Mouse (Mus musculus) telencephalon, adult 2 months (tissue): ENCODE measurements around the gene Dcaf7.
A peak's percentile ranks its signal among the peaks of the same experiment; 100 is the strongest.
"Not testable (repeated sequence)": the region's sequence is repeated elsewhere in the genome, so short reads cannot be mapped to it uniquely, and the experiment has no call there.

Experiments used
- DNase-seq: peaks from one replicate; pipeline ENCODE4 v3.0.0-alpha.2; 2011; ENCODE audit warnings: low read depth, low spot score

Gene Dcaf7

DNA sequence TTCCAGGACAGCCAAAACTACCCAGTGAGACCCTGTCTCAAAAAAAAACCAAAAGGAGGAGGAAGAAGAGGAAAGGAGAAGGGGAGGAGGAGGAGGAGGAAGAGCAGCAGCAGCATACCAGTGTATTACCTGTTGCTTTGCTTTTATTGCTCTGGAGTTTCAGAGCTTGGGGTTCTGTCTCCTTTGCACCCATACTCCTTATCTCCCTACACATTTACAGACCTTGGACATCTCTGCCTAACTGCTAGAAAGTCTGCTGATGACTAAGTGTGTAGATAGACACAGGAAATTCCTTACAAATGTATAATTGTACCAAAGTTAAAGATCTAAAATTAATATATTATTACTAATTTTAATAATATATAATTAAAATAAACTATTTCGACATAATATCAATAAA, 8.6 kb downstream of the Dcaf7 start:
- DNase-seq = no peak

DNA sequence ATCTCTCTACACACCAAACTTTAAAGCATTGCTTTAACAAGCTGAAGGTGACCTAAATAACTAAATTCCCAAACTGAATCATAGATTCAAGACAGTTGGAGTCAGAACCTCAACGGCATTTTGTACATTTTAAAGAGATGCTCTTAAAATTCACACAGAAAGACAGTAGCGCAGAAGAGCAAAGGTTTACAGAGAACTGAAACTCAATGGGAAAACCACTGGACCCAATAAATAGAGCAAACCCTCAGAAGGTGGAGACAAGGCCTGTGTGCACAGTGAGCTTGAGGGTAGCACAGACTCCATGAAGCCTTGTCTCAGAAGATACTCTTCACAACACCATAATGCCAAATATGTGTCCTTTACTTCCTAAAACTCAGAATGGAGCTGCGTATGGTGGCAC, 9.1 kb downstream of the Dcaf7 start:
- no peak for DNase-seq

DNA sequence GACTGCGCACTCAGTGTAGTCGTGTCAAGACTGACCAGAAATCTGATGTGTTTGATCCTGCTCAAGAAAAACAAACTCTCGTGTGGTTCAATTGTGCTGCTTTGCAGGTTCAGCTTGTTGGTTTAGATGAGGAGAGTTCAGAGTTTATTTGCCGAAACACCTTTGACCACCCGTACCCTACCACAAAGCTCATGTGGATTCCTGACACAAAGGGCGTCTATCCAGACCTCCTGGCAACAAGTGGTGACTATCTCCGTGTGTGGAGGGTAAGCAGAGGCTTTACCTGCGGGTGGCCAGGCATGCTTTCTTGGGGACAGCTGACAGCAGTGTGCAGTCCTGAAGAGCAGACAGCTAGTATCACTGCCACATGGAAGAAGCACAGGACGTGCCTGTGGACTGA, 9.9 kb downstream of the Dcaf7 start:
- DNase-seq = no peak

DNA sequence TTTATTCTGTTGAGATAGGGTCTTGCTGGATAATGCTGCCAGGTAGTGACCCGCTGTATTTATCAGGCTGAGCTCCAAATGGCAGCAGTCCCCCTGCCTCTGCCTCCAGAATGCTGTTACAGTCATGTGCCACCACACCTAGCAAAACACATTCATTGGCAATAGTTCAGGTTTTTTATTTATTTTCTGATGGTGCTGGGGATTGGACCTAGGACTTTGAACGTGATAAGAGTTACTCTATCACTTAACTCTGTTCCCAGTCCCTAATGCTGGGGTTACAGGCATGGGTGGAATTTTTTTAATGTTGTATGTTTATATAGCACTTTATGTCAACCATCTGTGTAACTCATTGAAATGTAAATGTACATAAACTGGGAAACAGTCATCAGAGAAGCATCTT, 17.2 kb downstream of the Dcaf7 start:
- no peak for DNase-seq

DNA sequence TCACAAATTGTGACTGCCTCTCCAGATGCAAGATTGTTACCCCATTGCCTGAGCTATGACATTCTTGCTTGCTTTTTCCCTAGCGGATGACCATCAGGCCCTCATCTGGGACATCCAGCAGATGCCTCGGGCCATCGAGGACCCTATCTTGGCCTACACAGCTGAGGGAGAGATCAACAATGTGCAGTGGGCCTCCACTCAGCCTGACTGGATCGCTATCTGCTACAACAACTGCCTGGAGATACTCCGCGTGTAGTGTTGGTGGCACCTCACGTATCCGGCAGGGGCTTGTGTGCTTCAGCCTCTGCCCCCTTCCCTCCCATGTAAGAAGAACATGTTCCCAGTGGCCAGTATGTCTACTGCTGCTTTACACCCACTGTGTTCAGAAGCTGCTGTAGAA, 17.9 kb downstream of the Dcaf7 start:
- no peak for DNase-seq

DNA sequence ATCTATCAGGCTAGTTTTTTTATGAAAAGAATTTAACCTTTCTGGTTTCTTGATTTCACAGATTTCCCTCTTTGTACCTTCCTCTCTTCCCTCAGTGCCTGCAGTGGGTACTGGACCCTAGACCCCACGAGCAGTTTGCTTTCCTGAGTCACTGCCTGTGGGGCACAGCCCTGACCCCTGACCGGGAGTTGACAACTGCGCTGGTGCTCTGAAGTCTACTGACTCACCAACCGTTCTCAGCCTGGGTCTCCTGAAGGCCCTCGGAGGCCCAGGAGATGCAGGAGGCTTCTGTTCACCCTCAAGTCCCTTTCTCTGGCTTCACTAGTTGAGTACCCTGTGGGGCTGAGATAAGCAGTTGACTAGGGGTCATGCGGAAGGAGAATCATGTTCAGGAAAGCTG, 18.7 kb downstream of the Dcaf7 start:
- DNase-seq = no peak

DNA sequence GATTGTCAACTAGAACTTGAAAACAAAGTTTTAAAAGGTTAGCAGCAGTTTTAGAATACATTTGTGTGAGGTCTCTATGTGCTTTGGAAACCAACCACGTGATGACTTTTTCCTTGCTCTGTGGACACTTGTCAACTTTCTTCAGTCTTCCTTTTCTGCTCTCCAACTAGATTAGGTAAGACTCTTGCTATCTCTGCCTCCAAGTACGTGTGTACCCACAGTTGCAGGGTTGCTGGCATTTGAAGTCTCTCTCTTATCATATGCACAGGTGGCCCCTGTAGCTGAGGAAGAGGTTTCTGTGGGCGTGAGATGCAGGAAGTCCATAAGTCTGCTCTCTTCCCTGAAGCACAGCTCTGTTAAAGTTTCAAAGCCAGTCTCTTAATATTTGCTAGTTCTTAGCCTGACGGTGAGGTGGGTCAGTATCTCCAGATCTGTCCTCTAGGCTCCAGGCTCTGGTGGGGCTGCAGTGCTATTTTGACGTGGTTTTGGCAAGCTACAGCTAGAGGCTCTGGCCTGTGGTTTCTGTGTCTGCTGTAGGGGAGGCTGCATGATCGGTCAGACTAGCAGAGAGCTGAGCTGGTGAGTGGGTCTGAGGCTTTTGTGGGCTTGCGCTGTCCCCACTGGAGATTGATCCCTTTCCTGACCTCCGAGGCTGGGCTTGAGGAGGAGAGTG, 20.3 kb downstream of the Dcaf7 start:
- no peak for DNase-seq

DNA sequence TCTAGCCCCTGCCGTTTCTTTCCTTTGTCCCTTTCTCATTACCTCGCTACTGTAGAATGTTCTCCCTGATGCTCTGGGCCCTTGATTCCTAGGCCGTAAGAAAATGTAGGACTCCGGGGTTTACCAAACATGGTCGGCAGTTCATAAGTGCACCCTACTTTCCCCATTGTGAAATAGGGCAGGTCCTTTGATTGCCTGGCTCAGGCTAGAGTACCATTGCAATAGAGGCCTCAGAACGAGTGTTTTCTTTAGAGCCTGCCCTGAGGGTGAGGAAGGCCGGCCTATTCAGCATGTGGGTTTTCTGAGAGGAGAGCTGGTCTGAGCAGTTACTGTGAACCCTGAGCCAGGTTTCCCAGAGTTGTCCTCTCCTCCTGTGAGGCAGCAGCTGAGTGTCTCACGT, 21.3 kb downstream of the Dcaf7 start:
- DNase-seq = no peak

DNA sequence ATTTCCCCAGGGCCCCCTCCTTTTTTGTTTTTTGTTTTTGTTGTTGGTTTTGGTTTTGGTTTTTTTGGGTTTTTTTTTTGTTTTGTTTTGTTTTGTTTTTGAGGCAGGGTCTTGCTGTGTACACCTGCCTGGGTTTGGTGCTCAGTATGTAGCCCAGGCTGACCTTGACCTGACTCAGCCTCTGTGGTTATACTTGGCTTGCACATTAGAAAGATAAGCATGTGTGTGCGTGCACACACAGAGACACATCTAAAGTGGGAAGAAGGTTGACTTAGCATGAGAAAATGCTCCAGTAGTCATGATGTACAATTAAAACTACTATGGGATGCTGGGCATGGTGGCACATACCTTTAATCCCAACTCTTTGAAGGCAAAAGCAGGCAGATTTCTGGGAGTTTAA, 23.9 kb downstream of the Dcaf7 start:
- no peak for DNase-seq

DNA sequence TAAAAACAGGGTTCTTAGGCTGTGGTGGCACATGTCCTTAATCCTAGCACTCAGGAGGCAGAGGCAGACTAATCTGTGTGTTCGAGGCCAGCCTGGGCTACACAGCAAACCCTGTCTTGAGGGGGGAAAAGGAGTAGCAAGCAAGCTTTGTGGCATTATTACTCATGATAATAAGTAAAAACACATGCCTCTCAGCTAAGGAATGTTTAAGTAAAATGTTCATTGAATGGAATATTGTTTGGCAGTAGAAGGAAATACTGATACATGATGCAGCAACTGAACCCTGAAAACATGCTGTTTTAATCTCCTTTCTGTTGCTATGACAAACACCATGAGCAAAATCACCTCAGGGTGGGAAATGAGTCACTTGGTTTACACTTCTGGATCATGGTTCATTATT, 24.6 kb downstream of the Dcaf7 start:
- no peak for DNase-seq

DNA sequence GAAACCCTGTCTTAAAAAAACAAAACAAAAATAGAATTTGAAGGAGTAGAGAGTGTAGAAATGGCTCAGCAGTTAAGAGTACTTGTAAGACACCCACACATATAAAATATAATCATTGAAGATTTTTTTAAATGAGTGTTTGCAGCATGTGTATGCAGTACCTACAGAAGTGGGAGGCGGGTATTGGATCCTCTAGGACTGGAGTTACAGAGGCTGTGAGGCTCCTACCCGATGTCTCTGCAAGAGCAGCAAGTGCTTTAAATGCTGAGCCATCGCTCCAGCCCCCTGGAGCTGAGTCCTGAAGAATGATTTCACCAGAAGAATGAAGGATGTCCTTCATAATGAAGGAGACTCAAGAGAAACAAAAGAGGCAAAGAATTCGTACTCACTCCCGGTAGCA, 27.1 kb downstream of the Dcaf7 start:
- DNase-seq = peak; percentile 40

DNA sequence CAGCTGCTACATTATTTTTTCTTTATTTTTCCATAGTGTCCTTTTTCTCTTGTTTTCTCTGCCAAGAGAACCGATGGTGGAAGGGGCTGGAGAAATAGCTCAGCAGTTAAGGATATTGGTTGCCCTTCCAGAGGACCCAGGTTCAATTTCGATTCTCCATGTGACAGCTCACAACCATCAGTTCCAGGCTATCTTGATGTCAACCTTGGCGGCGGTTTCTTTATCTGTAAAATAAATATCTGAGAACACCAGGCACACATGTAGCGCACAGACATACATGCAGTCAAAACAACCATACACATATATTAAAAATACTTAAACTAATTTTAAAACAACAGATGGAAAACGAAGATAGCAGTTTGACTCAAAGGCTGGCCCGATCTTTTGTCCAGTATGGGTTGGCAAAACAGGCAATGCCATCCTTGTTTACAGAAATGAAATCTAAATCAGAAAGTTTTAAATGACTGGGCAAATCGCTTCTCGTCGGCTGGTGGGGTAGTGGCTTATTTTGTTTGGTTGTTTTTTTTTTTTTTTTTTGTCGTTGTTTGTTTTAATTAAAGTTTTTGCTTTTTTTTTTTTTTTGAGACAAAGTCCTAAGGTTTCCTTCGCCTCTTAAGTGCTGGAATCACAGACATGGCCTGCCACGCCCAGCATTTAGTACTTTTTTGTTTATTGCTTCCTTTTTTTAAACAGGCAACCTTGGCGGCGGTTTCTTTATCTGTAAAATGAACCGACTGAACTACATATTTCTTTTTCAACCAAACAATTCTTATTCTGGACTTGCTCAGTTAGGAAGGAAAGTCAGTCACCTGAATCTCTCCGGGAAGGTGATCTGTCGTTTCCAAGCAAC, 28.6 kb downstream of the Dcaf7 start:
- DNase-seq = no peak

DNA sequence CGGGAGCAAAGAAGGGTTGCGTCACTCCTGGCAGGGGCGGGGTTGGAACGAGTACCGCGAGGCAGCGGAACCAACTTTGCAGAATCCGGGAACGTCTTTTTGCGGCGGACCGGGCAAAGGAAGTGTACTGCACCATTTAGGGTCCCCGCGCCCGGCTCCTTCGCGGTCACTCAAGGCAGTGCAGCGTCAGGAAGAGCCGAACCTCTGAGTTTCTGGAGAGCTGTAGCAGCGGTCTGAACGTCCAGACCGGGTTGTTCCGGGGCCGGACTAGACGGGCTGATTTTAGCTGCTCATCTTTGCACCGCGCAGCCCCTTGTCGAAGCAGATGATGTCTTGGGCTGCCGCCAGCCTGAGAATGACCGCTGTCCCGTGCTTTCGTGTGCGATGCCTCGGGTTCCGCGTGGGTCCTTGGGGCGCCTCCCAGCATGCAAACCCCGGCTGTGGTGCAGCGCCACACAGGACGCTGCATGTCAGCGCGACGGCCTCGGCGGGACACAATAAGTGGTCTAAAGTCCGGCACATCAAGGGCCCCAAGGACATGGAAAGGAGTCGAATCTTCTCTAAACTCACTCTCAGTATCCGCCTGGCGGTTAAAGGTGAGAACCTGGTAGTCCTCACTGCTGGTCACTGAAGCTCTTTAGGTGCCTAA, 29.4 kb downstream of the Dcaf7 start, which contains the start of gene Taco1:
TSS of gene Taco1 (plus strand) at position 139 of the 649 bp plus-strand sequence.
- peak; percentile 94 for DNase-seq

DNA sequence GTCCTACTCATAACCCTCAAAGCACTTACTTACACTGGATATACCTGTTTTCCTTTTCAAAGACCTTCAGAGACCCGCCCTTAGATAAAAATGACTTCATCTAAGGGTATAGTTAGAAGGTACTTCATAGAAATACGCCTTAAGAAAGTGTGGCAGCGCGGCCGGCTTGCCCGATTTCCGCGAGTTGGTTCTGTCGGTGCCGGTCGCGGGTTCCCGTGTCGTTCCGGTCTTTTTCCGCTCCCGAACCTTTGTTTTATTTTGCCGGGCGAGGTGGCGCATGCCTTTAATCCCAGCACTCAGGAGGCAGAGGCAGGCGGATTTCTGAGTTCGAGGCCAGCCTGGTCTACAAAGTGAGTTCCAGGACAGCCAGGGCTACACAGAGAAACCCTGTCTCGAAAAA, 29.9 kb downstream of the Dcaf7 start:
- DNase-seq = not testable (repeated sequence)

DNA sequence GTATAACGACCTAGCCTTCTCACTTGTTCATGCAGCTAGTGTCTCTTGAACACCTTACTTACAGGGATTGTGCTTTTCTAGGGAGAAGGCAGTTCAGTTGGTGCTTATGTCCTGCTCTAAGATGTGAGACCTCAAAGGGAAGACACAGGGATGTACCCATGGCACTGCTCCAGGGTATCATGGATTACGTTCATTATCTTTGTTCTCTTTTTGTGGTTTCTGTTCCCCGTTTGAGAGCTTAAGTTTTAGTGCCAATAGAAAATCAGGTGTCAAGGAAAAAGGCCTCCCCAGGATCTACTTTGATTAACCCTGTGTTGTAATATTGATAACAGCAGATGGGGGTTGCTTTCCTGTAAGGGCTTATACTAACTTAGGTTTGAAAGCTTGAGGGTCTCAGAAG, 37.1 kb downstream of the Dcaf7 start:
- no peak for DNase-seq

DNA sequence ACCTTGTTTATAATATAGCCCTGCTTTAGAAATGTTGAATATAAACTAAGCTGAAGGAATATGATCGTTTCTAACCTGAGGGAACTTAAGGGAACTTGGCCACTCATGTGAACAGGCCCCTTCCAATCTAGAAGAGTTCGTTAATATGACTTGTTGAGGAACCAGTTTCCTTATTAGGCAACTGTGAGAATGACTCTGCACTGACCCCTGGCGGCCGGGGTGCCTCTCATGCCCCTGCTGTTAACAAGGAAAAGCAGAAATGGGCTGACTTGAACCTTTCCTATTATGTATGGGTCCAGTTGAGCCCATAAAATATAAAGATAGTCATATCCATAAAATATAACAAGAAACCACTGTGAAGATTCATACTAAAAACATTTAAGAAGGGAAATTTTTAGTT, 39.6 kb downstream of the Dcaf7 start:
- no peak for DNase-seq

DNA sequence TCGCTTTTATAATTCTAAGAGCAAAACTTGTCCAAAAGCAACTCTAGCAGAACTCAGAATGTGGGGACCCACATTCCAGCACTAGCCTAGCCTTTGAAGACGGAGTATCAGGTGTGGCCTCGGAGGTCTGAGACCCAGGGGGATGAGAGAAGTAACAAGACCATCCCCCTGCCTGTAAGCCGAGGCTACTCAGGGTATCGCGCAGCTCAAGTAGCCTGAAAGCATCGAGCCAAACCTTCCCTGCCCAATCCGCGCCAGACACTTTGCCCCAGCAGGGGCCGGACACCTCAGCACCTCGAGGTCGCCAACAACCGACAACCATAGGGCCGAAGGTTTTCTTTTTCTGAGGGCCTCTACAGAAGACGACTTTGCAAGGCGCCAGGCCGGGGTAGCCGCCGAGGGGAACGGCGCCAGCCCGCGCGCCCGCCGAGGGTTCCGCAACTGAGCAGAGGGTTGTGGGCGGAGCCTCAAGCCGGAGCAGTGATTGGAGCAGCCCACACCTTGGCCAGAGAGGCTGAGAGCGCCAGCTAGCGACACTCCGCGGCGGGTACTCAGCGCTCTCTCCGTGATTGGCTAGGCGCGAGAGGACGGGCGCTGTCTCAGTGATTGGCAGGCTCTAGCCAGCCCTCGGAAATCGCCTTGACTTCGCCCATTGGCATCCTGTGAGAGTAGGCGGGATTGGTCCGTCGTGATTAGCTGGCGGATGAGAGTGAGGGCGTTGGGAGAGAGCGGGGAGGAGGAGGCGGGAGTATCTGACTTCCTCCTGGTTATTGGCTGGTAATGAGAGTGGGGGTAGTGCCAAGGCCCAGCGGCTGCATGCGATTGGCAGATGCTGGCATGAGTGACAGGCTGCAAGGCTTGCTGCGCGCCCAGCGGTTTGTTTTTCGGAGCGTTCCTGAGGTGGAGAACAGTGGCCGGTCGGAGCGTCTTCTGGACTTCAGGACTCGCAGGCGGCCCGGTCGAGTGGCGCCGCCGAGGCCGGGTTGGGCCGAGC, 47.3 kb downstream of the Dcaf7 start, which contains the start of gene Map3k3:
TSS of gene Map3k3 (plus strand) at position 906 of the 994 bp plus-strand sequence.
- DNase-seq = peak; percentile 100

DNA sequence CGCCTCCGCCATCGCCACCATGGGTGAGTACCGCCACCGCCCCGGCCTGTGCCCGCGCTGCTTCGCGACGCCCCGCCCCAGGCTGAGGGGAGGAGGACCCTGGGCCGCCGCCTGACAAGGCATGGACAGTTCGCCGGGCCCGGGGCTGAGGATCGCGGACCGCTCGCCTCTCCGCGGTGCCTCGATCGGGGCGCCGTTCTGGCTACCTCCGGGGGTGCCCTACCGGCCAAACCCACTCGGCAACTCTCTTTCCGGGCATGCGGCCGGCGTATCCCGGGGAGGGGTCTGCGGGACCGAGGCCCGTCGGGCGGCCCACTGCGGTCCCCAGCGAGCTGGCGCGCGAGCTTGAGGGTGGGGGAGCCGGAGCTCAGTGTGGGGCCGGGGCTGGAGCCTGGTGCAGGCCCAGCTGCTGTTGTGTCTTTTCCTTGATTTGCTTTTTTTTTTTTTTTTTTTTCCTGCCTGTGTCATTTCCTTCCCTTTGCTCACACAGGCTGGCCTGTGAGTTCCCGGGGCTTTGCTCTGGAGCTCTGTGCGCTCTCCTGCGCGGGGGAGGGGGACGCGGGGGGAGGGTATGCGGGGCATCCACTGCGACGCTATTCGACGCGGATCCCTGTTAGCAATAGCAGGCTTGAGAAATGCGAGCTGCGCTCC, 48.4 kb downstream of the Dcaf7 start:
- DNase-seq = no peak

DNA sequence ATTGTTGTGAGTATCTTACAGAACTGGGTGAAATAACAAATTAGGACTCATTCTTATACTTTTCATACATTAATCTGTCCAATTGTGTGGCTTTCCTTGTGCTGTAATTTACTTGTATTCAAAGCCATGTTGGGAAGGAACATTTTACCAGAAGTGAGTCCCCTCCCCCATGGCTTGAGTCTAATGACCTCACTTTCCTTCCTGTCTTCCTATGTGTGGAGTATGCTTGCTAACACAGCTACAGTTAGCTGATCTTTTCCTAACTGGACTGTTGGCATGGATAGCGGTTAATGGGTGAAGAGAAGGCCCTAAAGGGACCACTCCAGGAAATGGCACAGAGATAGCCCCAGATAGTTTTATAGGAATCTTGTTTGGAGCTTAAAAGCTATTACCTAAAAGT, 61.6 kb downstream of the Dcaf7 start:
- DNase-seq = no peak

DNA sequence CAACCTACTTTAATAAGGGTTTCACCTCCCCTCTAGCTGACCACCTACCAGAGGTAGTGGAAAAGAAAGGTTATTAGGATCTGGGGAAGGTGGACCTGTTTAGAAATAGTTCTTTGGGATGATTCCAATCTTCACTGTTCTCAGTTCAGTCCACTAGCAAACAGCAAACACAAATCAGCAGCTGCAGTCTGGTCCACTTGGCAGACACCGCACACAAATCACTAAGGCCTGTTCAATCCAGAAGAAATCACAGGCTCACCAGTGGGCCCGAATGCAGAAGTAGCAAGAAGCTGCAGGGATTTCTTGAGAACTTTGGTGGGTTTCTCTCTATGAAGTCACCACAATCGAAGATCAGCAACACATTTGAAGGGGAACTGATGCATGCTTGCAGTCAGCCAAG, 66.2 kb downstream of the Dcaf7 start:
- DNase-seq = no peak

DNA sequence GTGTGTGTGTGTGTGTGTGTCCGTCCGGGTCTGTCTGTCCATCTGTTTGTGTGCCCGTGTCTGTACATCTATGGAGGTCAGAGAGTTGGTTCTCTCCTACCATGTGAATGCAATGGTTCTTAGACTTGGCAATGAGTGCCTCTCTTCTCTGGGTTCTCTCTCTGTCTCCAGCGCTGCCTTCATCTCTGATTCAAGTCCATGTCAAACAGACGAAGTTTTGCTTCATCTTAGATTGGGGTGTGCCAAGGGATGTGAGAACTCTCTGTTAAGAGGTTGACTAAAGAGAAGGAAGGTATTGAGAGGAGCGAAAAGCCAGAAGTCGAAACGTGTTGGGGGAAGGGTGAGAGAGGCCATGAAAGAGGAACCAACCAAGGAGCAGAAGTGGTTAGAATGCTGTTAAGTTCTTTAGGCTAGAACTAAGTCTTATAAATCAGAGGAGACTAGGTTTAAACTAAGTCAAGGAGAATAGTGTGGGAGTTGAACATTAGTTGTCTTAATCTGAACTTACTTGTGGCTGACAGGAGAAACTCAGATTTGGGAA, 69.4 kb downstream of the Dcaf7 start:
- DNase-seq = no peak
